Mouse (Mus musculus): Measurements from ENCODE around the gene Olfr679. TPM values are rescaled to one million over a fixed set of nuclear protein-coding genes. Genes with fewer than 3 reads are reported as not detected.
"Not testable (repeated sequence)": the region's sequence is repeated elsewhere in the genome, so short reads cannot be mapped to it uniquely, and the experiment has no call there.

The Olfr679 gene
- not detected in 2 replicates for polyA plus RNA-seq (2016; fragmentation: Nextera tagmentation; extraction: Ambion mirVana)

DNA sequence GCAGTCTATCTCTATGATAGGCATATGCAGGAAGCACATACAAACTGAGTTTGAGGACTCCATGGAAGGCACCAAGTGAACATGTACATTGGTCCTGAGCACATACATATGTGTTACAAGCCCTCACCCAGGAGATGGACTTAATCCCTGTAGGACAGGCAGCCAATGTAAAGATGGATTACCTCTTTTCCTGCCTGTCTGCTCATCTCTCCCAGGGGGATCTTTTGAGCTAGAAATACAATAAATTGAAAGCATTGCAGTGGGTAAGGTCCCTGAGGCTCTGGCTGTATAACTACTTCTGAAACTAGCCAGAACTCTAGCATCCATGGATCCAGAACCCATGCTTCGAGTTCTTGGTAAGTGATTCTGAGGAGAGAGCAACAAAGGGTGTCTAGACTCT is at the start of gene Olfr679:
TSS of gene Olfr679 (plus strand) at position 301 of the 400 bp plus-strand sequence.
- Histone ChIP-seq H3K9me3 (no peaks in the 10 kb centered on the region), H3K27me3 (replicated peaks) (no peaks in the 10 kb centered on the region), H3K4me2 (replicated peaks) (no peak within 1 kb of the TSS), H3K27ac (no peak within 1 kb of the TSS), H3K4me3 (no peak within 1 kb of the TSS), H3K4me1 (no peaks in the 10 kb centered on the region), H3K36me3 (no peaks in the 10 kb centered on the region), H3K9ac (no peak within 1 kb of the TSS)
- ATAC-seq (ENCODE audit: low FRiP score, low read depth), result no peak
- WGBS, result 59% methylated on average over 1 of the region's 1 CpGs

DNA sequence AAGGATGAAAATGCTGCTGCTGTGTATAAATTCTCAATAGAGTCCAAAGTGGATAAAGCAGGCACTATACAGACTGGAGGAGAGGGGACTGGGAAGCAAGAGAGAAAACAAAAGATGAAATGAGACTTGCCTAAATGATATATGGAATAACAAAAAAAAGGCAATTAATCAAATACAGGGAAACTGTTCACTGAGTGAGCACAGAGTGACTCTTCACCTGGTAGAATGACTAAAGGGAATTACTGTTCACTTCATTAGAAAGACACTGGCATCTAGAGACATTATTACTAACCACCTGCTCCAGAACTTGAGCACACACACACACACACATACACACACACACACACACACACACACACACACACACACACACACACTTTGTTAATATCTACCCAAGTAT is 48.6 kb upstream of the Olfr679 start, which contains the start of gene Olfr676:
TSS of gene Olfr676 (plus strand) at position 301 of the 400 bp plus-strand sequence.
- no peak within 1 kb of the TSS for H3K4me3 ChIP-seq
- ATAC-seq (ENCODE audit: low FRiP score, low read depth), result no peak

DNA sequence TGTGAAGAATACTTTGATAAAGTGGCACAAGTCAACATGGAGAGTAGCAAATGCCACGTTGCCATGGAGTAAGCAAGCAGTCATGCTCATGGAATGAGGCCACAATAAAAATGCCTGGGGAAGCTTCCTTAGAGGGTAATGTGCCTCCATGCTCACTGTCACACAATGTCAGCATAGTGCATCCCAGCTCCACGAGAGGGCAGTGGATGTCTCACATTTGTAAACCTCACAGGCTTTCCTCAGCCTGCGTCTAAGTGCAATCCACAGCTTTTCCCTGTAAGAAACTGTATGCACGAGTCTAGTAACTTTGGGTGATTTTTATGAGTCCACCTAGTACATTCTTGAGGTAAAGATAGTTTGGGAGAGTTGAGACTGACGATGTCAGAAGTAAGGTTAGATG is 47.2 kb upstream of the Olfr679 start:
- not testable (repeated sequence) for ATAC-seq (ENCODE audit: low FRiP score, low read depth); H3K9ac ChIP-seq; H3K4me1 ChIP-seq; H3K27ac ChIP-seq; H3K4me3 ChIP-seq; H3K27me3 ChIP-seq (replicated peaks); H3K36me3 ChIP-seq; H3K4me2 ChIP-seq (replicated peaks); H3K9me3 ChIP-seq
- 46% methylated on average over 5 of the region's 5 CpGs for WGBS

More for the DNA sequence above, 48.6 kb upstream of the Olfr679 start, which contains the start of gene Olfr676:
- Histone ChIP-seq H3K4me2 (replicated peaks) (no peak within 1 kb of the TSS), H3K9ac (no peak within 1 kb of the TSS), H3K4me1 (no peaks in the 10 kb centered on the region), H3K9me3 (no peaks in the 10 kb centered on the region), H3K36me3 (no peaks in the 10 kb centered on the region), H3K27me3 (replicated peaks) (no peaks in the 10 kb centered on the region), H3K27ac (no peak within 1 kb of the TSS)

DNA sequence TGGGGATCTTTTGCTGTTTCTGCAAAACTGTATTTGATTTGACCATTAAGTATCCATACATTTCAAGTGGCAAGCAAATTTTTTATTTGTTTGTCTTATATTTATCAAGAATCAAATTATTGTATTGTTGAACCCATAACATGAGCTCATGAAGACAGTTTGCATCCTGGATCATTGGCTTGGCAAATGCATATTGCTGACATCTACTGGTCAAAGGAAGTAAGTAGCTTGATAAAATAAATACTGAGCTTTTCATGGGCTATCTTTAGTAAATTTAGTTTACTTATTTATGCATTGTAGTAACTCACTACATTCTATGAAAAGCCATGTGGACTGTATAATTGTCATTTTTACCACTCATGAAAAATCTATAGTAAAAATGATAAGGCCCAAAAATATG is 22.1 kb upstream of the Olfr679 start:
- no peak overlapping the region for H3K4me2 ChIP-seq (replicated peaks)
- no peaks in the 10 kb centered on the region for H3K36me3 ChIP-seq
- no peak overlapping the region for H3K27ac ChIP-seq
- H3K4me1 ChIP-seq, result no peaks in the 10 kb centered on the region
- no peaks in the 10 kb centered on the region for H3K27me3 ChIP-seq (replicated peaks)
- H3K4me3 ChIP-seq, result no peak overlapping the region
- H3K9ac ChIP-seq, result no peak overlapping the region
- ATAC-seq (ENCODE audit: low FRiP score, low read depth), result no peak
- no peaks in the 10 kb centered on the region for H3K9me3 ChIP-seq

DNA sequence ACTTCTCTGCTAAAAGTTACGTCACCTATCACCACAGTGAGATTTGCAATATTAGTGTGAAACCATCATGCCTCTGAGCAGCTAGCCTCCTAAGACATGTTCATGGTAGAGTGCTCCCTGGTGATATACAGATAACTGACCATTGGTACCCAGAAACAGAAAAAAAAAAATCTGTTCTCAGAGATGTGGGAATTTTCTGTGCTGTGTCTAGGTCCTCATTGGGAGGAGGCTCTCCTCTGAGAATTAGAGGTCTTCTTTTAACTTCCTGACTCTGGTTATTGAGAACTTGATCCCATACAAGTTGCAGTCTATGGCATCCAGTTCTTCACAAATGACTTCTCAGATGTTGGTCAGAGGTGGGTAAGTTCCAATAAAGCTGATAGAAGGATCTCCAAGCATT is 16.8 kb upstream of the Olfr679 start, which contains the start of gene Olfr678:
TSS of gene Olfr678 (plus strand) at position 301 of the 400 bp plus-strand sequence.
- Histone ChIP-seq H3K4me2 (replicated peaks) (no peak within 1 kb of the TSS), H3K9ac (no peak within 1 kb of the TSS), H3K27me3 (replicated peaks) (no peaks in the 10 kb centered on the region), H3K9me3 (no peaks in the 10 kb centered on the region), H3K4me3 (no peak within 1 kb of the TSS), H3K4me1 (no peaks in the 10 kb centered on the region), H3K36me3 (no peaks in the 10 kb centered on the region), H3K27ac (no peak within 1 kb of the TSS)
- 83% methylated on average over 1 of the region's 1 CpGs for WGBS
- no peak for ATAC-seq (ENCODE audit: low FRiP score, low read depth)

DNA sequence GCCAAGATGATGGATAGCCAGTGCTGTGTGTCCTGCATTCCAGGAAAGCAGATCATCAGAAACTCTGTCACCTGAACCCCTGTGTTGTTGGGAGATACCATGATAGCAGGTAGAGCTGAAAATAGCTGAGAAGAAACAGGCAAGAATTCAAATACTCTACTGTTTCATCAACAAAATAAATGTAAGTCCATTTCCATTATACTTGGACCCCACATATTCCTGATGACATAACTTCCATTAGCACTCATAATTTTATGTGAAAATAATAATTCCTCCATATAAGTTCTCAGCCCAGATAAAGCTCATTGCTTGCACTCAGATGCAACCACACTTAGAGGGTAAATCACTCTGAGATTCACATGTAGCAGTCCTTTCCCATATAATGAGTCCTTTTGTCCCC is 11.7 kb downstream of the Olfr679 start, which contains the start of gene Olfr680-ps1:
TSS of gene Olfr680-ps1 (minus strand) at position 101 of the 400 bp plus-strand sequence.
- not testable (repeated sequence) for H3K9me3 ChIP-seq; H3K9ac ChIP-seq; H3K27ac ChIP-seq; H3K36me3 ChIP-seq; H3K4me1 ChIP-seq; ATAC-seq (ENCODE audit: low FRiP score, low read depth); H3K27me3 ChIP-seq (replicated peaks); H3K4me3 ChIP-seq; H3K4me2 ChIP-seq (replicated peaks)

DNA sequence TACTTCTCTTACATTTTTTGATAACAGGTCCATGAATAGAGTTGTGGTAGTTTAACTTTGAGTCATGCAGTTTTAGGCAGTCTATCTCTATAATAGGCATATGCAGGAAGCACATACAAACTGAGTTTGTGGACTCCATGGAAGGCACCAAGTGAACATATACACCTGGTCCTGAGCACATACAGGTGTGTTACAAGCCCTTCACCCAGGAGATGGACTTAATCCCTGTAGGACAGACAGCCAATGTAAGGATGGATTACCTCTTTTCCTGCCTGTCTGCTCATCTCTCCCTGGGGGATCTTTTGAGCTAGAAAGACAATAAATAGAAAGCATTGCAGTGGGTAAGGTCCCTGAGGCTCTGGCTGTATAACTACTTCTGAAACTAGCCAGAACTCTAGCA is 35.5 kb downstream of the Olfr679 start, which contains the start of gene Olfr681:
TSS of gene Olfr681 (plus strand) at position 301 of the 400 bp plus-strand sequence.
- H3K27ac ChIP-seq, result no peak within 1 kb of the TSS
- H3K9ac ChIP-seq, result no peak within 1 kb of the TSS
- H3K27me3 ChIP-seq (replicated peaks), result no peaks in the 10 kb centered on the region
- ATAC-seq (ENCODE audit: low FRiP score, low read depth), result no peak
- H3K9me3 ChIP-seq, result no peaks in the 10 kb centered on the region
- H3K4me3 ChIP-seq, result no peak within 1 kb of the TSS
- H3K4me1 ChIP-seq, result no peaks in the 10 kb centered on the region
- no peak within 1 kb of the TSS for H3K4me2 ChIP-seq (replicated peaks)
- no peaks in the 10 kb centered on the region for H3K36me3 ChIP-seq

Other genes starting within 250 kb of the Olfr679 start
- not detected in 2 replicates for gene Usp17lb, start 238.6 kb upstream of the Olfr679 start, polyA plus RNA-seq (2016; fragmentation: Nextera tagmentation; extraction: Ambion mirVana)
- gene Usp17la, start 224.2 kb upstream of the Olfr679 start, polyA plus RNA-seq (2016; fragmentation: Nextera tagmentation; extraction: Ambion mirVana), result not detected in 2 replicates
- gene Olfr665, start 203.2 kb upstream of the Olfr679 start, polyA plus RNA-seq (2016; fragmentation: Nextera tagmentation; extraction: Ambion mirVana), result not detected in 2 replicates
- gene Olfr666, start 185.3 kb upstream of the Olfr679 start, polyA plus RNA-seq (2016; fragmentation: Nextera tagmentation; extraction: Ambion mirVana), result not detected in 2 replicates
- gene Olfr667, start 159.7 kb upstream of the Olfr679 start, polyA plus RNA-seq (2016; fragmentation: Nextera tagmentation; extraction: Ambion mirVana), result not detected in 2 replicates
- not detected in 2 replicates for gene Olfr668, start 153.1 kb upstream of the Olfr679 start, polyA plus RNA-seq (2016; fragmentation: Nextera tagmentation; extraction: Ambion mirVana)
- gene Olfr669, start 147.0 kb upstream of the Olfr679 start, polyA plus RNA-seq (2016; fragmentation: Nextera tagmentation; extraction: Ambion mirVana), result not detected in 2 replicates
- not detected in 2 replicates for gene Olfr670, start 118.6 kb upstream of the Olfr679 start, polyA plus RNA-seq (2016; fragmentation: Nextera tagmentation; extraction: Ambion mirVana)
- gene Olfr671, start 102.1 kb upstream of the Olfr679 start, polyA plus RNA-seq (2016; fragmentation: Nextera tagmentation; extraction: Ambion mirVana), result not detected in 2 replicates
- not detected in 2 replicates for gene Olfr672, start 79.2 kb upstream of the Olfr679 start, polyA plus RNA-seq (2016; fragmentation: Nextera tagmentation; extraction: Ambion mirVana)
- gene Olfr675, start 52.7 kb upstream of the Olfr679 start, polyA plus RNA-seq (2016; fragmentation: Nextera tagmentation; extraction: Ambion mirVana), result not detected in 2 replicates
- not detected in 2 replicates for gene Olfr676, start 48.5 kb upstream of the Olfr679 start, polyA plus RNA-seq (2016; fragmentation: Nextera tagmentation; extraction: Ambion mirVana)
- not detected in 2 replicates for gene Olfr677, start 29.8 kb upstream of the Olfr679 start, polyA plus RNA-seq (2016; fragmentation: Nextera tagmentation; extraction: Ambion mirVana)
- gene Olfr678, start 16.7 kb upstream of the Olfr679 start, polyA plus RNA-seq (2016; fragmentation: Nextera tagmentation; extraction: Ambion mirVana), result not detected in 2 replicates
- gene Olfr680-ps1, start 11.6 kb downstream of the Olfr679 start, polyA plus RNA-seq (2016; fragmentation: Nextera tagmentation; extraction: Ambion mirVana), result not detected in 2 replicates
- not detected in 2 replicates for gene Olfr681, start 35.6 kb downstream of the Olfr679 start, polyA plus RNA-seq (2016; fragmentation: Nextera tagmentation; extraction: Ambion mirVana)
- gene Olfr683, start 65.8 kb downstream of the Olfr679 start, polyA plus RNA-seq (2016; fragmentation: Nextera tagmentation; extraction: Ambion mirVana), result not detected in 2 replicates
- not detected in 2 replicates for gene Olfr684, start 82.4 kb downstream of the Olfr679 start, polyA plus RNA-seq (2016; fragmentation: Nextera tagmentation; extraction: Ambion mirVana)
- not detected in 2 replicates for gene Olfr685, start 104.8 kb downstream of the Olfr679 start, polyA plus RNA-seq (2016; fragmentation: Nextera tagmentation; extraction: Ambion mirVana)
- gene Olfr686, start 126.3 kb downstream of the Olfr679 start, polyA plus RNA-seq (2016; fragmentation: Nextera tagmentation; extraction: Ambion mirVana), result not detected in 2 replicates
- not detected in 2 replicates for gene Olfr688, start 206.9 kb downstream of the Olfr679 start, polyA plus RNA-seq (2016; fragmentation: Nextera tagmentation; extraction: Ambion mirVana)
- gene Olfr689, start 230.0 kb downstream of the Olfr679 start, polyA plus RNA-seq (2016; fragmentation: Nextera tagmentation; extraction: Ambion mirVana), result not detected in 2 replicates

Measured in neural tube, embryonic 12.5 days (tissue).